Mouse (Mus musculus) neural tube, embryonic 12.5 days (tissue): ENCODE data around the gene Camsap3. TPM values are rescaled to one million over a fixed set of nuclear protein-coding genes. Genes with fewer than 3 reads are reported as not detected.
"Not testable (repeated sequence)": the region's sequence is repeated elsewhere in the genome, so short reads cannot be mapped to it uniquely, and the experiment has no call there.

Experiments used
- ATAC-seq: fragments of 200-750 bp; cut with Nextera tagmentation; 2 replicates; pipeline ENCODE4 v1.8.0; 2017; ENCODE audit warnings: low read depth, mild to moderate bottlenecking, moderate TSS enrichment, moderate library complexity; ENCODE audit not compliant: low FRiP score
- H3K27ac ChIP-seq: fragments of 300-500 bp; sonication (generic); 2 replicates; pipeline ENCODE4 v1.5.1; 2016
- H3K27me3 ChIP-seq: fragments of 300-500 bp; sonication (generic); replicated peaks from 2 replicates; pipeline ENCODE4 v1.6.1; 2016; ENCODE audit warnings: mild to moderate bottlenecking
- H3K36me3 ChIP-seq: fragments of 300-500 bp; sonication (generic); 2 replicates; pipeline ENCODE4 v1.6.1; 2016; ENCODE audit warnings: mild to moderate bottlenecking
- H3K4me1 ChIP-seq: fragments of 300-500 bp; sonication (generic); 2 replicates; pipeline ENCODE4 v1.6.1; 2016
- H3K4me2 ChIP-seq: fragments of 300-500 bp; sonication (generic); replicated peaks from 2 replicates; pipeline ENCODE4 v1.6.1; 2016; ENCODE audit warnings: mild to moderate bottlenecking
- H3K4me3 ChIP-seq: fragments of 300-500 bp; sonication (generic); 2 replicates; pipeline ENCODE4 v1.5.1; 2016
- H3K9ac ChIP-seq: fragments of 300-500 bp; sonication (generic); 2 replicates; pipeline ENCODE4 v1.6.1; 2016; ENCODE audit warnings: mild to moderate bottlenecking
- H3K9me3 ChIP-seq: fragments of 300-500 bp; sonication (generic); 2 replicates; pipeline ENCODE4 v1.6.1; 2016; ENCODE audit warnings: mild to moderate bottlenecking
- WGBS: fragments of 180-500 bp; shearing (Covaris S2); methylation state at CpG from one replicate; pipeline ENCODE4 v1.1.7; 2016; 5-methylcytosine and 5-hydroxymethylcytosine counted together
- polyA plus RNA-seq: library from polyadenylated mRNA; unstranded; fragments of >200 nt; fragmentation: Nextera tagmentation; extraction: Ambion mirVana; gene quantifications from 2 replicates; pipeline ENCODE4 v1.2.1, GENCODE M21; 2016

Camsap3 gene
- polyA plus RNA-seq, 1 experiment from 2014 or later = 28.0 TPM

DNA sequence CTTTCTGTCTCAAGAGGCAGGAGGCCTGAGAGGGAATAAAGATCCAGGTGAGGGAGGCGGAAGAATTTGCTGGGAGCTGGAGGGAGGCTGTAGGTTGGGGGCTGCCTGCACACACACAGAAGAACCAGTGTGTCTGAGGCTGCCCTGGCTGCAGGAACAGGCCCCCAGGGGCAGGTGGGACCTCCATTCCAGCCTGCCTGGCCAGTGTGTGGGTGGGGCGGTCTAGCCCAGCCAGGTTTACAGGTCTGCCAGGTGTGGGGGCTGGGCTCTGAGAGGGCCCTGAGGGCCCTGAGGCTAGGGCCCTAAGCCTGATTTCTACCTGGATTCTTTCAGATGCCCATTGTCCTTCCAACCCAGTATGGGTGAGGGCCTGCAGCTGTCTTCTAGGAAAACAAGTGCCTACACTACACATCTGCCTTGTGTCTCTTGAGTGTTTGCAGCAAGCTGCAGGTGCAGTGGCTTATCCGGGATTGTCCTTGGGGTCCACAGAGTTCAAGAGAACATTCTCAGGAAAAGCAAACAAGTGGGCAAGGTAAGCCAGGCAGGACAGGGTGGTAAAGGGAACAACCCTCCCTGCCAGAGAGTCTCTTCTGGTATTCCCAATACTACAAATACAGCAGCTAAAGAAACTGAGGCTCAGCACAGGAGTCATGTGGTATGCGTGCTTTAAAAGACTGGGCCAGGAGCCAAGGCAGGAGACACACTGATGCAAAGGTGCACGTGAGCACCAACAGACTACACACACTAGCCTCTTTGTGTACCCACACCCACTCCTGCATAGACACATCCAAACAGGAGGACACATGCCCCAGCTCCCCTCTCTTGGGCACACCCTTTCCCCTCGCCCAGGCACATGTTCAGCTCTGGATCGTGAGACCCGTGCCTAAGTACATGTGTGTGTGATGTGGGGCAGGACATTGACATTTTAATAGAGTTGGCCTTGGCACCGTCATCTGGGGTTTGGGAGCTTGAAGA lies 7.4 kb upstream of the Camsap3 start:
- Histone ChIP-seq H3K9me3 (no peaks in the 10 kb centered on the region), H3K4me3 (no peak overlapping the region), H3K27ac (no peak overlapping the region), H3K4me1 (no peaks in the 10 kb centered on the region), H3K4me2 (no peak overlapping the region), H3K36me3 (no peaks in the 10 kb centered on the region), H3K9ac (no peak overlapping the region), H3K27me3 (no peaks in the 10 kb centered on the region)
- no peak for ATAC-seq
- WGBS = 88% methylated on average over 9 of the region's 9 CpGs

DNA sequence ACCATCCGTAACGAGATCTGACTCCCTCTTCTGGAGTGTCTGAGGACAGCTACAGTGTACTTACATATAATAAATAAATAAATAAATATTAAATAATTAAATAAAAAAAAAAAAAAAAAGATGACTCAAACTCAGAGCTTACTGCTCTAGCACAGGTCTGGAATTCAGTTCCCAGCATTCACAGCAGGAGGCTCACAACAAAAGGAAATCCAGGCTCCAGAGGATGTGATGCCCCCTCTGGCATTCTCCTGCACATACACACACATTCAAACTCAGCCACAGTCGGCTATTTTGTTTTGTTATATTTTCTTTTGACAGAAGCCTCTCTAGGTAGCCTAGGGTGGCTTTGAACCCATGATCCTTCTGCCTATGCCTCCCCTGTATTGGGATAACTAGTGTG lies 5.1 kb upstream of the Camsap3 start:
- 83% methylated on average over 3 of the region's 3 CpGs for WGBS
- H3K27me3 ChIP-seq, H3K36me3 ChIP-seq, H3K9me3 ChIP-seq, H3K9ac ChIP-seq, ATAC-seq, H3K4me1 ChIP-seq, H3K4me2 ChIP-seq, H3K27ac ChIP-seq, H3K4me3 ChIP-seq: not testable (repeated sequence)

DNA sequence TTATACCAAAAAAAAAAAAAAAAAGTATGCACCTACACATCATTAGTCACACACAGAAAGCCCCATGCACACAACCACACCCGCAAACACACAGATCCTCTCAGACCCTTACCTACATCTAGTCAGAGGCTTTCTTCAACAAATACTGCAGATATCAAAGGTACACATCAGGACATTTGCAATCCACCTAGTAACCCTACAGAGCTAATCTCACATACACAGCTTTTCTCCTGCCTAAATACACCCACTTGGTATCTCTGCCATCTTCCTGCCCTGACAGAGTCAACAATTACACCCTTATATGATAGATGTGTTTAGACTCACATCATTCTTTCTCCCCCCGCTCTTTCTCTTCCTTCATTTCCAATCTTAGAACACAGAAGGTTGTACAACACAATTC lies 641 bp upstream of the Camsap3 start:
- no peaks in the 10 kb centered on the region for H3K27me3 ChIP-seq
- H3K4me3 ChIP-seq = no peak overlapping the region
- no peak overlapping the region for H3K27ac ChIP-seq
- ATAC-seq = no peak
- no peak overlapping the region for H3K4me2 ChIP-seq
- H3K4me1 ChIP-seq = no peaks in the 10 kb centered on the region
- H3K9me3 ChIP-seq = no peaks in the 10 kb centered on the region
- 94% methylated on average over 2 of the region's 2 CpGs for WGBS
- no peak overlapping the region for H3K9ac ChIP-seq
- no peaks in the 10 kb centered on the region for H3K36me3 ChIP-seq

DNA sequence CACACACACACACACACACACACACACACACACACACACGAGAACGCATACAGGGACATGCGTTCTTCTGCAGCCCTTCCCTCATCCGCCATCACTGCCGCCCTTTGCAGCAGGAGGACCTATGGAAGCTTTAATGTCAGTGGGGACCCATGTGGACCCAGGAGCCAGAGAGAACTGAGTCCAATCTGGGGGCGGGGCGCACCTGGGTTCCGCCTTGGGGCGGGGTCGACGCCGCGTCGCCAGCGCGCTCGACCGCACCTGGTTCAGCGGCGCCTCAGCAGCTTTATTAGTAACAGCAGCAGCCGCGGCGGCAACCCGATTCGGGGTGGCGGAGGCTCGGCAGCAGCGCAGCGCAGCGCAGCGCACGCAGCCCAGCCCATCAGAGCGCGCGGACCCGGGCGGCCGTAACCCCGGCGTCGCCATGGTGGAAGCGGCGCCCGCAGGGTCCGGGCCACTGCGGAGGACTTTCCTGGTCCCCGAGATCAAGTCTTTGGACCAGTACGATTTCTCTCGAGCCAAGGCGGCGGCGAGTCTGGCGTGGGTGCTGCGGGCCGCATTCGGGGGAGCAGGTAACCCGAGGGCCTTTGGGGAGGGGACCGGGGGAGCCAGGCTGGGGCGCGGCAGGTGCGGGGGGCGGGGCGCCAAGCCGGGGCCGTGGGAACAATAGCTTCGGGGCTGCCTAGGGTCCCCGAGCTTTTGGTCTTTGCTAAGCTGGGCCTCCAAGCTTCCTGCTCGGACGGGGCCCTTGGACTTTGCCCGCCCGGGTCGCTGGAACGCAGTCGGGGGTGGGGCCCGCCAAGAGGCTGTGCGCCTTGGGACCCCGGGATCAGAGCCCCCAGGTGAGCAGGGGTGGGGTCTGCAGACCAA lies 531 bp downstream of the Camsap3 start:
- ATAC-seq = peak; percentile 78
- peak overlapping the region; percentile 53; the same call in 1 of the 2 replicates for H3K27ac ChIP-seq
- no peaks in the 10 kb centered on the region for H3K4me1 ChIP-seq
- H3K4me3 ChIP-seq = peak overlapping the region; percentile 82
- under 1% methylated on average over 77 of the region's 77 CpGs for whole genome bisulfite sequencing
- H3K9ac ChIP-seq = peak overlapping the region; percentile 82
- peak overlapping the region; percentile 90 for H3K4me2 ChIP-seq
- no peaks in the 10 kb centered on the region for H3K27me3 ChIP-seq
- H3K36me3 ChIP-seq = no peaks in the 10 kb centered on the region
- no peaks in the 10 kb centered on the region for H3K9me3 ChIP-seq

DNA sequence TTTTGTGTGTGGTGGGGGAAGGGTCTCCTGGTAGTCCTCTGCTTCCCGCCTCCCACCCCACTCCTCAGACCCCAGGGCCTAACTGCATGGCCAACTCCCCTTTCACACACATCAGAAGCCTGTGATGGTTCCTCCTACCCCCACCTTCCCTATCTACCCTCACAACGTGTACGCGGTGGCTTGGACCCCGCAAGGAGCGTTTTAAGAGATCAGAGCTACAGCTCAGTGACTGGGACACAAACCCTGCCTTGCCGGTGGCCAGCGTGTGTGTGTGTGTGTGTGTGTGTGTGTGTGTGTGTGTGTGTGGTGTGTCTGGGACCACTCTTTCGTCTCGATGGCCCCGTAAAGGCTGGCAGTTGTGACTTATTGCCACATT lies 1.2 kb downstream of the Camsap3 start:
- WGBS = 3% methylated on average over 11 of the region's 11 CpGs
- Histone ChIP-seq H3K27me3 (no peaks in the 10 kb centered on the region), H3K4me2 (peak overlapping the region; percentile 90), H3K4me3 (peak overlapping the region; percentile 82), H3K36me3 (no peaks in the 10 kb centered on the region), H3K4me1 (no peaks in the 10 kb centered on the region), H3K9ac (peak overlapping the region; percentile 82), H3K9me3 (no peaks in the 10 kb centered on the region), H3K27ac (no peak overlapping the region)
- peak; percentile 82 for ATAC-seq

DNA sequence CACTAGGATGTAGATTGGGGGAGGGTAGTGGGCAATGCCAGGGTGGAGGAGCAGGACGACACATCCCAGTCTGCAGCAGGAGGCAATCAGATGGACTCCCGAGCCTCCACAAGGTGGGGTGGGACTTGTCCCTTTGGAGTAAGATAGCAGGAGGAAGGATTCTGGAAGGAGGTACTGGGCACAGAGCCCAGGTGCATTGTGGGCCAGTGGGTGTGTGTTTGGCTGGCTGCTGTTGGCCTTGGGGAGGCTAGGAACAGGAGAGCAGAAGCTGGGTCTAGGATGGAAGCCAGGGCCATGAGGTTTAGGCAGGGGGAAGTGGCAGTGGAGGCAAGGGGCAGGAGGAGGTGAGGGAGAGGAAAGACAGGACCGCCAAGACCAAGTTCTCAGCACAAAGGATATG lies 6.4 kb downstream of the Camsap3 start:
- Histone ChIP-seq H3K36me3 (no peaks in the 10 kb centered on the region), H3K9me3 (no peaks in the 10 kb centered on the region), H3K4me1 (no peaks in the 10 kb centered on the region), H3K27me3 (no peaks in the 10 kb centered on the region), H3K9ac (no peak overlapping the region), H3K27ac (no peak overlapping the region), H3K4me3 (no peak overlapping the region), H3K4me2 (no peak overlapping the region)
- ATAC-seq = no peak
- 77% methylated on average over 3 of the region's 3 CpGs for whole genome bisulfite sequencing

DNA sequence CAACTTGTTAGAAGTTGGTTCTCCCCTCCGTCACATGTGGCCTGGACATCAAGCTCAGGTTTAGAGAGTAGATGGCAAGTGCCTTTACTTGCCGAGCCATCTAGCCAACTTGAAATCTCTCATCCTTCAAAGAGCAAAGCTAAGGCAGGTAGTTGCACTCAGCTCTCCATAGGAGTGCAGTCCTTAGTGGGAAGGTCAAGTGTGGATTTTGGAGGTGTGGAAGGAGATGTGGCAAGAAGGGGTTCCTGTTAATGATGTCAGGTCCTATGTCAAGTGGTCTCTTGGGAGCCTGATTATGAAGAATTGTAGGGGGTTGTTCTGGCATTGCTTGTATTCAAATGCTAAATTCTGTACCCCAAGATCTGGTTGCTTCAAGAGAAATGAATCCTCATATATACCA lies 7.4 kb downstream of the Camsap3 start:
- ATAC-seq = no peak
- no peaks in the 10 kb centered on the region for H3K4me1 ChIP-seq
- H3K9ac ChIP-seq = no peak overlapping the region
- no peak overlapping the region for H3K27ac ChIP-seq
- peaks cover 5% of the 10 kb centered on the region; the same call in 1 of the 2 replicates for H3K36me3 ChIP-seq
- no peak overlapping the region for H3K4me2 ChIP-seq
- no peak overlapping the region for H3K4me3 ChIP-seq
- 87% methylated on average over 2 of the region's 2 CpGs for WGBS
- no peaks in the 10 kb centered on the region for H3K27me3 ChIP-seq
- no peaks in the 10 kb centered on the region for H3K9me3 ChIP-seq

DNA sequence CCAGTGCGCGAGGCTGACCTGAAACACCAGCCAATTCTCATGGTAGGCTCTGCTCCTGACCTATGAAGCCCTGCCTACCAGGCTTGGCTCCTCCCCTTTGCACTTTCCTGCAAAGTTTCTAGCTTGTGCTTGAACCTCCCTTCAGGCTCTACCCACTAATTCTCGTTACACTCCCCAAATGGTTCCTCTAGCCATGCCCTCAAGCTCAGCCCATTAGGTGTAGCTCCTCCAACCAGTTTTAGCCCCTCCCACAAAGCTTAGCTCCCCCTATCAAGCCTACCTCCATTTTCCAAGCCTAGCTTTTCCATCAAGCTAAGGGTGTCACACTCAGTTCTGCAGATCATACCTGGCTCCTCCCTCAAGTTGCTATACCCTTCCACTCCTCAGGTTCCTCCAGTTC lies 11.0 kb downstream of the Camsap3 start:
- Histone ChIP-seq H3K27me3 (no peaks in the 10 kb centered on the region), H3K27ac (no peak overlapping the region), H3K4me2 (no peak overlapping the region), H3K4me3 (no peak overlapping the region), H3K4me1 (no peaks in the 10 kb centered on the region), H3K36me3 (peaks cover 29% of the 10 kb centered on the region), H3K9ac (no peak overlapping the region), H3K9me3 (no peaks in the 10 kb centered on the region)
- 76% methylated on average over 3 of the region's 3 CpGs for WGBS
- no peak for ATAC-seq

DNA sequence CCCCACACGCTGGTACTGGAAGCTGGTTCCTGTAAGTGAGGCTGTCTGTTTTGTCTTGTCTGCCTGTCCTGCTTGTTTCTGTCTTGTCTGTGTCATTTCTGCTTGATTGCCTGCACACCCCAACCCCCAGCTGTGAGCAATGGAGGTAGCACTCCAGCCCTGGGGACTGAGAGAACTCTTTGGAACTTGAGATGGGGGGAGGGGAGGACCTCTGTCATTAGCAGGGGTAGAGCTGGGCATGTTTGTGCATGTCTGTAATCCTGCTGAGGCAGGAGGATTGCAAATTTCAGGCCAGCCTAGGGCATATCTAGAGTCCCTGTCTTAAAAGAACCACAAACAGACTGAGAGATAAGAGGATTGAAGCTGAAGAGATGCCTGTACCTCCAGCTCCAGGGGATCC lies 12.1 kb downstream of the Camsap3 start:
- H3K36me3 ChIP-seq = peaks cover 41% of the 10 kb centered on the region
- WGBS = 44% methylated on average over 1 of the region's 1 CpGs
- no peak for ATAC-seq

DNA sequence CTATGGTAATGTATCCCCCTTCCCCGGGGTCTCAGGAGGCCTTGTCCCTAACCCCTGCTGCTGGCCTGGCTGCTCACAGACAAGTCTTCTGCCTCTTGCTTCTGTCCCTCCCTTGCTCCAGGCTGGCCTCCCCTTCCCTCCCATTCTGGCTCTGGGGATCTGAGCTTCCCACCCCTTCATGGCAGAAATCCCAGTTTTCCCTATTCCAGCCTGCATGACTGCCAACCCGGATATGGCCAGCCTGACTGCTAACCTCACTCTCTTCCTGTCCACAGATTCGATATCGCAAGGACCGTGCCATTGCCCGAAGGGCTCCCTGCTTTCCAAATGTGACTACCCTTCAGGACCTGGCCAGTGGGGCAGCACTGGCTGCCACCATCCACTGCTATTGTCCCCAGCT lies 13.3 kb downstream of the Camsap3 start:
- peaks cover 46% of the 10 kb centered on the region for H3K36me3 ChIP-seq
- WGBS = 94% methylated on average over 6 of the region's 6 CpGs

More for the DNA sequence above, 12.1 kb downstream of the Camsap3 start:
- Histone ChIP-seq H3K27me3 (no peaks in the 10 kb centered on the region), H3K4me2 (no peak overlapping the region), H3K9me3 (no peaks in the 10 kb centered on the region), H3K9ac (no peak overlapping the region), H3K4me1 (no peaks in the 10 kb centered on the region), H3K4me3 (no peak overlapping the region), H3K27ac (no peak overlapping the region)

DNA sequence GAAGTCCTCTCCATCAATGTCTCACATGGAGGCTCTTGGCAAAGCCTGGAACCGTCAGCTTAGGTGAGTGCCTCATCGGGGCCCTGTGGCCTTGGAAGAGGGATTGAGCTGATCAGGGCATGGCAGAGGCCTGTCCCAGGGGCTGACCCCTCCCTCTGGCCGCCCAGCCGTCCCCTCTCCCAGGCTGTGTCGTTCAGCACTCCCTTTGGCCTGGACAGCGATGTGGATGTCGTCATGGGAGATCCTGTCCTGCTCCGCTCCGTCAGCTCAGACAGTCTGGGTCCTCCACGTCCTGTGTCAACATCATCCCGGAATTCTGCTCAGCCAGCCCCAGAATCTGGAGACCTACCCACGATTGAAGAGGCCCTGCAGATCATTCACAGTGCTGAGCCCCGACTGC lies 16.3 kb downstream of the Camsap3 start:
- Histone ChIP-seq H3K4me3 (no peak overlapping the region), H3K36me3 (peaks cover 74% of the 10 kb centered on the region), H3K9ac (no peak overlapping the region), H3K9me3 (no peaks in the 10 kb centered on the region), H3K27ac (no peak overlapping the region), H3K4me1 (no peaks in the 10 kb centered on the region), H3K27me3 (no peaks in the 10 kb centered on the region), H3K4me2 (no peak overlapping the region)
- no peak for ATAC-seq
- 84% methylated on average over 13 of the region's 13 CpGs for WGBS

More for the DNA sequence above, 13.3 kb downstream of the Camsap3 start:
- no peaks in the 10 kb centered on the region for H3K27me3 ChIP-seq
- H3K4me2 ChIP-seq = no peak overlapping the region
- H3K4me1 ChIP-seq = no peaks in the 10 kb centered on the region
- H3K4me3 ChIP-seq = no peak overlapping the region
- ATAC-seq = no peak
- no peak overlapping the region for H3K9ac ChIP-seq
- H3K9me3 ChIP-seq = no peaks in the 10 kb centered on the region
- no peak overlapping the region for H3K27ac ChIP-seq

DNA sequence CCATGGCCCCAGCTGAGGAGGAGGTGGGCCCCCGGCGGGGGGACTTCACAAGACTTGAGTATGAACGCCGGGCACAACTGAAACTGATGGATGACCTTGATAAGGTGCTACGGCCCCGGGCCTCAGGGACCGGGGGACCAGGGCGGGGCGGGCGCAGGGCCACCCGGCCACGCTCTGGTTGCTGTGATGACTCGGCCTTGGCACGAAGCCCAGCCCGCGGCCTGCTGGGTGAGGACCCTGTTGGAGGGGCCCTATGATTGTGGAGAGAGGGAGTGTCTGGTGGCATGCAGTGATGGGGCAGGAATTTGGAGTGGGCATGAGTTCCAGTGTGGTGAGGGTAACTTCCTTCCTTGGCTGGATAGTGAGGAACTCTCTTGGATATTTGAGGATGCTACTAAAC lies 19.5 kb downstream of the Camsap3 start:
- no peak for ATAC-seq
- no peaks in the 10 kb centered on the region for H3K27me3 ChIP-seq
- H3K4me2 ChIP-seq = no peak overlapping the region
- no peaks in the 10 kb centered on the region for H3K9me3 ChIP-seq
- no peak overlapping the region for H3K27ac ChIP-seq
- H3K9ac ChIP-seq = no peak overlapping the region
- 91% methylated on average over 16 of the region's 16 CpGs for WGBS
- H3K4me3 ChIP-seq = no peak overlapping the region
- H3K4me1 ChIP-seq = no peaks in the 10 kb centered on the region
- peaks cover 91% of the 10 kb centered on the region for H3K36me3 ChIP-seq
